ENCODE assay signal across 14 mouse cellular contexts in the genomic region with DNA sequence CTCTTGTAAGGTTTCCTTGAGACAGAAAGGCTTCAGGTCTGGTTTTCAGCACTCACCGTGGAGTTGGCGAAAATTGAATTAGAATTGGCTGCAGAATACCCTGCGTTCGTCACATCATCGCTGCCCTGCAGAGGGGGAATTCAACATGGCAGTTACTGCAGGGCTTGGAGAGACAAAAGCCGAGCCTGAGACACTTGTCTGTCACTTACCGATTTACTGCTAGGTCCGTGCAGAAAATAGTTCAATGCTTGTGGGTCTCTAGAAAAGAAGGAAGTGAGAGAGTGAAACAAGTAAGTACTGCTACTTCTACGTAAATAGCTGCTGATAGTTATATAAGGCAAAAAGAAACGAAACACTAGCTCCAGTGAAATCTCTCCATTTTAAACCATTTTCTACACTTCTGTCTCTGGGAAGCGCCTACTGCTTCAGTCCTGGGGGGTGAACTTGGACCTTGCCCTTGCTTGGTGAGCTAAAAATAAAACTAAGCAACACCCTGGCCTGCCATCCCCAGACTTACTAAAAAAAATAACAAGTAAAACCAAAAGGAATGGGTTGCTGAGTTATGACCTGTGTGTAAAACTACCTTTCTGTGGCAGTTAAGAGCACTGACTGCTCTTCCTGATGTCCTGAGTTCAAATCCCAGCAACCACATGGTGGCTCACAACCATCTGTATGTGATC. TPM values are rescaled to one million over a fixed set of nuclear protein-coding genes. Genes with fewer than 3 reads are reported as not detected.
DNase-seq lines count a peak whose midpoint lies in the region; ATAC-seq and TF ChIP-seq lines count a peak whose summit lies in the region.
"Had no signal": no experiment of that assay in that cellular context is flagged by ENCODE, and none has a peak within 500 bp of the region (broad histone marks: within the 10 kb centered on the region; RNA-seq: fewer than 3 reads in every experiment).

No protein-coding gene starts in this region.

- no peak for TF ChIP-seq EP300 in heart, adult 2 months (IDR thresholded peaks at IDR 0.05; ENCODE audit: insufficient read depth, low read depth, low read length)

- 80% methylated on average over 11 of the region's 11 CpGs for WGBS in heart, adult 2 months
- 19% methylated on average over 11 of the region's 11 CpGs for WGBS in spleen, adult 2 months
- 51% methylated on average over 11 of the region's 11 CpGs for WGBS in liver, embryonic 13.5 days (ENCODE audit: insufficient replicate concordance)

- H3K4me2 ChIP-seq in liver, embryonic 13.5 days, result no peak overlapping the region
- H3K4me2 ChIP-seq: heart, embryonic 11.5 days; hindbrain, embryonic 14.5 days; midbrain, embryonic 15.5 days had no signal

- H3K79me2 ChIP-seq in heart, adult 2 months (replicated peaks; ENCODE audit: control insufficient read depth, insufficient read depth, low read length), result no peaks in the 10 kb centered on the region; the same call in 1 of the 2 replicates

- H3K9me3 ChIP-seq in liver, embryonic 13.5 days (replicated peaks), result no peaks in the 10 kb centered on the region
- H3K9me3 ChIP-seq: midbrain, embryonic 15.5 days had no signal

- H3K9ac ChIP-seq in heart, adult 2 months (ENCODE audit: low read depth, low read length), result no peak overlapping the region
- no peak overlapping the region for H3K9ac ChIP-seq in liver, embryonic 13.5 days
- H3K9ac ChIP-seq: hindbrain, embryonic 14.5 days; midbrain, embryonic 15.5 days had no signal

- peaks cover 10% of the 10 kb centered on the region for H3K4me1 ChIP-seq in heart, adult 2 months (ENCODE audit: control insufficient read depth, insufficient read depth, low read length)
- peaks cover 7% of the 10 kb centered on the region; the same call in 1 of the 2 replicates for H3K4me1 ChIP-seq in spleen, adult 2 months (ENCODE audit: control insufficient read depth, insufficient read depth, insufficient read length)
- 0 out of 2 replicates have a peak, but pooled peaks cover 7% of the 10 kb centered on the region for H3K4me1 ChIP-seq in liver, embryonic 13.5 days (replicated peaks)
- H3K4me1 ChIP-seq: midbrain, embryonic 15.5 days had no signal

- no peak for TF ChIP-seq POLR2A in heart, adult 2 months (IDR thresholded peaks at IDR 0.05; ENCODE audit: insufficient read depth, low read depth, low read length)
- no peak for TF ChIP-seq POLR2A in spleen, adult 2 months (IDR thresholded peaks at IDR 0.05; ENCODE audit: low read depth, low read length)

- DNase-seq in heart, adult 2 months, result no peak
- no peak for DNase-seq in heart, adult 9 months (ENCODE audit: low spot score in 2 of 2)
- DNase-seq in spleen, adult 2 months (ENCODE audit: low read depth in 1 of 2, low spot score in 2 of 2), result peak; percentile 22 to 29
- DNase-seq in spleen, postnatal 4 days (ENCODE audit: low spot score in 2 of 2), result no peak
- no peak for DNase-seq in liver, embryonic 13.5 days
- DNase-seq in thymus, postnatal 25 days, result peak; percentile 44
- no peak for DNase-seq in frontal cortex, postnatal 14 days (ENCODE audit: low spot score in 2 of 2)
- DNase-seq in frontal cortex, adult 2 months (ENCODE audit: extremely low spot score in 1 of 2, low spot score in 1 of 2), result no peak
- DNase-seq: adrenal gland, adult 8-10 months; cerebellum, adult 18-20 months had no signal

- no peak for TF ChIP-seq CTCF in heart, adult 2 months (IDR thresholded peaks at IDR 0.05)
- no peak for TF ChIP-seq CTCF in spleen, adult 2 months (IDR thresholded peaks at IDR 0.05; ENCODE audit: extremely low read depth, insufficient read depth, insufficient read length, insufficient replicate concordance)

- no peaks in the 10 kb centered on the region; the same call in 1 of the 2 replicates for H3K36me3 ChIP-seq in heart, adult 2 months (ENCODE audit: control insufficient read depth, insufficient read depth, low read length)
- peaks cover 15% of the 10 kb centered on the region for H3K36me3 ChIP-seq in spleen, adult 2 months (ENCODE audit: control insufficient read depth, insufficient read depth, low read length)
- H3K36me3 ChIP-seq in liver, embryonic 13.5 days, result peaks cover 42% of the 10 kb centered on the region

- ATAC-seq in liver, embryonic 13.5 days (ENCODE audit: low read depth), result no peak
- ATAC-seq: lung, postnatal 0 days; midbrain, embryonic 15.5 days had no signal

- no peaks in the 10 kb centered on the region for H3K27me3 ChIP-seq in heart, adult 2 months (ENCODE audit: control insufficient read depth, insufficient read depth, low read length)
- H3K27me3 ChIP-seq in spleen, adult 2 months (ENCODE audit: control insufficient read depth, insufficient read depth, low read length), result no peaks in the 10 kb centered on the region
- H3K27me3 ChIP-seq in liver, embryonic 13.5 days, result no peaks in the 10 kb centered on the region
- H3K27me3 ChIP-seq: midbrain, embryonic 15.5 days had no signal

- H3K27ac ChIP-seq in heart, adult 2 months, result peak overlapping the region; percentile 41
- peak overlapping the region; percentile 91 for H3K27ac ChIP-seq in spleen, adult 2 months (ENCODE audit: insufficient read depth, low read length)
- peak overlapping the region; percentile 48 for H3K27ac ChIP-seq in liver, embryonic 13.5 days
- H3K27ac ChIP-seq: hindbrain, embryonic 14.5 days; midbrain, embryonic 15.5 days had no signal

- intact Hi-C loops in heart, adult 2 months (cut with DNase I), result loop anchor here (5.0 kb wide), 1 partner anchor 47 kb away; no protein-coding TSS in a partner anchor

- no peak overlapping the region for H3K4me3 ChIP-seq in heart, adult 2 months
- H3K4me3 ChIP-seq in spleen, adult 2 months (ENCODE audit: extremely low read depth, insufficient read depth, insufficient read length), result peak overlapping the region; percentile 47; the same call in 1 of the 2 replicates
- no peak overlapping the region for H3K4me3 ChIP-seq in liver, embryonic 13.5 days (replicated peaks)
- H3K4me3 ChIP-seq: midbrain, embryonic 15.5 days had no signal

RNA-seq across cellular contexts. Expression of a gene that starts 28.3 kb away (rescaled TPM):
- 10 to 100 TPM; 12.3 to 15.7 TPM for total RNA-seq in heart, adult 2 months (2021)
- polyA plus RNA-seq in heart, adult 2 months (2012; rRNA removed), result 7.4 and 9.6 TPM in 2 replicates
- polyA plus RNA-seq in spleen, adult 2 months (2012; rRNA removed), result 14.4 and 14.5 TPM in 2 replicates
- 2.6 and 3.6 TPM in 2 replicates for polyA plus RNA-seq in liver, embryonic 13.5 days (2015; fragmentation: Nextera tagmentation; extraction: Ambion mirVana)
- polyA plus RNA-seq in frontal cortex, adult 2 months (2012; rRNA removed), result 37.4 and 38.6 TPM in 2 replicates

RNA-seq across cellular contexts. Expression of a gene that starts 47.5 kb away (rescaled TPM):
- total RNA-seq in heart, adult 2 months (2021), result 10 to 100 TPM; 54.0 TPM
- 19.4 and 41.8 TPM in 2 replicates for polyA plus RNA-seq in heart, adult 2 months (2012; rRNA removed)
- 13.7 and 14.0 TPM in 2 replicates for polyA plus RNA-seq in spleen, adult 2 months (2012; rRNA removed)
- polyA plus RNA-seq in liver, embryonic 13.5 days (2015; fragmentation: Nextera tagmentation; extraction: Ambion mirVana), result 108 and 131 TPM in 2 replicates
- 37.8 and 46.0 TPM in 2 replicates for polyA plus RNA-seq in frontal cortex, adult 2 months (2012; rRNA removed)

RNA-seq across cellular contexts. Expression of a gene that starts 57.6 kb away (rescaled TPM):
- total RNA-seq in heart, adult 2 months (2021), result 10 to 100 TPM; 22.6 to 30.4 TPM
- polyA plus RNA-seq in heart, adult 2 months (2012; rRNA removed), result 43.6 and 45.4 TPM in 2 replicates
- polyA plus RNA-seq in spleen, adult 2 months (2012; rRNA removed), result 37.3 and 73.8 TPM in 2 replicates
- 44.5 and 51.4 TPM in 2 replicates for polyA plus RNA-seq in liver, embryonic 13.5 days (2015; fragmentation: Nextera tagmentation; extraction: Ambion mirVana)
- polyA plus RNA-seq in frontal cortex, adult 2 months (2012; rRNA removed), result 23.6 and 27.1 TPM in 2 replicates

Comparison
In these comparisons a context has a peak if more than half of its experiments do, and no peak if none do; other contexts are left out.
1. DNase-seq: peak in spleen, adult 2 months (2 of 2) and thymus, postnatal 25 days (single experiment); none in heart, adult 2 months (0 of 2), heart, adult 9 months (0 of 2), spleen, postnatal 4 days (0 of 2), liver, embryonic 13.5 days (single experiment), frontal cortex, postnatal 14 days (0 of 2) and frontal cortex, adult 2 months (0 of 2).
2. H3K27ac ChIP-seq: peak in every context shown above with its lines; median percentile 91 in spleen, adult 2 months; 48 in liver, embryonic 13.5 days; 41 in heart, adult 2 months.